Mouse (Mus musculus): Measurements from ENCODE around the gene Atrnl1.

- TF ChIP-seq POLR2A (IDR thresholded peaks at IDR 0.05; ENCODE audit: low read depth, low read length) (no peak), CTCF (IDR thresholded peaks at IDR 0.05; ENCODE audit: extremely low read depth, insufficient read depth, insufficient read length, insufficient replicate concordance) (0 out of 2 replicates have a peak, but pooled peaks have one; percentile 9)
These were observed 44.2 kb downstream of the Atrnl1 start for GRCm38 (mm10) chr19:57655083-57655482.
